Mouse (Mus musculus) forebrain, embryonic 16.5 days (tissue): ENCODE measurements around the gene Sh3d21. TPM values are rescaled to one million over a fixed set of nuclear protein-coding genes. Genes with fewer than 3 reads are reported as not detected.

Experiments
- ATAC-seq: fragments of 200-750 bp; cut with Nextera tagmentation; 2 replicates; pipeline ENCODE4 v1.8.0; 2017; ENCODE audit warnings: mild to moderate bottlenecking, moderate library complexity
- H3K27ac ChIP-seq: fragments of 300-500 bp; sonication (generic); 2 replicates; pipeline ENCODE4 v1.5.1; 2014; ENCODE audit warnings: low read length, control low read depth
- H3K27me3 ChIP-seq: fragments of 300-500 bp; sonication (generic); replicated peaks from 2 replicates; pipeline ENCODE4 v1.6.1; 2014; ENCODE audit warnings: low read length; ENCODE audit not compliant: control insufficient read depth, insufficient read depth
- H3K36me3 ChIP-seq: fragments of 300-500 bp; sonication (generic); 2 replicates; pipeline ENCODE4 v1.6.1; 2014; ENCODE audit not compliant: control insufficient read depth, insufficient read depth
- H3K4me1 ChIP-seq: fragments of 300-500 bp; sonication (generic); replicated peaks from 2 replicates; pipeline ENCODE4 v1.6.1; 2014; ENCODE audit warnings: low read length; ENCODE audit not compliant: control insufficient read depth, insufficient read depth
- H3K4me2 ChIP-seq: fragments of 300-500 bp; sonication (generic); 2 replicates; pipeline ENCODE4 v1.6.1; 2014; ENCODE audit warnings: mild to moderate bottlenecking, low read length, control low read depth
- H3K4me3 ChIP-seq: fragments of 300-500 bp; sonication (generic); replicated peaks from 2 replicates; pipeline ENCODE4 v1.5.1; 2014; ENCODE audit warnings: mild to moderate bottlenecking, low read length, control low read depth
- H3K9ac ChIP-seq: fragments of 300-500 bp; sonication (generic); replicated peaks from 2 replicates; pipeline ENCODE4 v1.6.1; 2014; ENCODE audit warnings: low read depth, low read length, control low read depth
- H3K9me3 ChIP-seq: fragments of 300-500 bp; sonication (generic); 2 replicates; pipeline ENCODE4 v1.6.1; 2016; ENCODE audit warnings: low read length; ENCODE audit not compliant: control insufficient read depth
- WGBS: fragments of 180-500 bp; shearing (Covaris S2); extraction: QIAGEN DNeasy Blood & Tissue Kit; methylation state at CpG from one replicate; pipeline ENCODE4 v1.1.7; 2014; 5-methylcytosine and 5-hydroxymethylcytosine counted together
- polyA plus RNA-seq: library from polyadenylated mRNA; unstranded; fragments of >200 nt; fragmentation: Nextera tagmentation; extraction: Ambion mirVana; gene quantifications from 2 replicates; pipeline ENCODE4 v1.2.1, GENCODE M21; 2015

Gene Sh3d21
- polyA plus RNA-seq, 1 experiment from 2014 or later, result 1.2 TPM

DNA sequence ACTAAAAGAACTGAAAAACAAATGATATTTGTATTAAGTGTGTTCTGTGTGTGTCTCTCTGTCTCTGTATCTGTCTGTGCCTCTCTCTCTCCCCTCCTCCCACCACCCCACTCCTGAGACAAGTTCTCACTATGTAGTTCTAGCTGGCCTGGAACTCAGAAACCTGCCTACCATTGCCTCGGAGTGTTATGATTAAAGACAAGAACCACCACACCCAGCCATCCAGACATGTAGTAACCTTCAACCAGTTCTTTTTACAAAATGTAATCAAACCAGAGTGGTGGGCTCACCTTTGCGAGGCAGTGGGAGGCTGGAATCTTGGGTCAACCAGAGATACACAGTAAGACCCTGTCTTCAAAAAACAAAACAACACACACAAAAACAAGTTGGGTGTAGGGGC is 37.4 kb upstream of the Sh3d21 start:
- no peaks in the 10 kb centered on the region for H3K27me3 ChIP-seq
- H3K27ac ChIP-seq, result no peak overlapping the region
- H3K4me1 ChIP-seq, result peaks cover 32% of the 10 kb centered on the region
- ATAC-seq, result no peak
- H3K36me3 ChIP-seq, result no peaks in the 10 kb centered on the region
- peak overlapping the region; percentile 79 for H3K4me3 ChIP-seq
- H3K9me3 ChIP-seq, result no peaks in the 10 kb centered on the region
- H3K9ac ChIP-seq, result no peak overlapping the region
- peak overlapping the region; percentile 88 for H3K4me2 ChIP-seq
- WGBS, result 61% methylated on average over 2 of the region's 2 CpGs

DNA sequence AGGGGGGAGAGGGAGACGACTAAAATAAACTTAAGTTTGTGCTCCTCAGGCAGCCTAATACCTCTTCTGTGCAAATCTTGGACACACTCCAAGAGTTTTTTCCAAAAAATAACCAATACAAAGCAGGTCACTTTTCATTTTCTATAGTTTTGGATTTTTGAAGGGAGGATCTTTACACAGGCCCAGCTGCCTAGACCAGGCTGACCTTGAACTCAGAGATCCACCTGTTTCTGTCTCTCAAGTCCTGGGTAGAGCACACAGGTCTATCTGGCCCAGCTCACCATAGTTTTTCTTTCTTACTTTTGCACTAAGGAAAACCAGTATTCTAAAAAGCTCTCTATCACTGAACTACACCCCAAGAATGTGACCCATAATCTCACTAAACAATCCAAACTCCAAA is 36.7 kb upstream of the Sh3d21 start:
- H3K4me3 ChIP-seq, result no peak overlapping the region
- H3K9ac ChIP-seq, result no peak overlapping the region
- no peaks in the 10 kb centered on the region for H3K36me3 ChIP-seq
- no peaks in the 10 kb centered on the region for H3K9me3 ChIP-seq
- peaks cover 32% of the 10 kb centered on the region for H3K4me1 ChIP-seq
- H3K4me2 ChIP-seq, result peak overlapping the region; percentile 88; the same call in 1 of the 2 replicates
- 43% methylated on average over 1 of the region's 1 CpGs for WGBS
- H3K27ac ChIP-seq, result no peak overlapping the region
- no peak for ATAC-seq
- H3K27me3 ChIP-seq, result no peaks in the 10 kb centered on the region

DNA sequence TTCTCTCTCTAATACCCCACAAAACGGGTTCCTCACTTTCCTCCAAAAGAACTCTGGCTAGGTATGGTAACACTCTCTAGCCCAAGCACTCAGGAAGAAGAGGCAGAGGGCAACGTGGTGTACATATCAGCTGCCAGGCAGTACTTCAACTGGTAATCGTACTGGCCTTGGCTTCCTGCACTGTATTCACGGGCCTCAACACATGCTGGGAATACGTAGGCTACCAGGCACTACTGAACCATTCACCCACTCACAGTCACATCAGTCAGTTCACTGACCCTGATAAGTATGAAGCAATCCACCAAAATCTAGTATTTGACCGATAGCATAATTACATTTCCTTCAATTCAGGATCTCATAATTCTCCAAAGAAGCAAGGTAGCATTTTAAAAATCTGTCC is 36.3 kb upstream of the Sh3d21 start:
- 84% methylated on average over 6 of the region's 6 CpGs for WGBS

DNA sequence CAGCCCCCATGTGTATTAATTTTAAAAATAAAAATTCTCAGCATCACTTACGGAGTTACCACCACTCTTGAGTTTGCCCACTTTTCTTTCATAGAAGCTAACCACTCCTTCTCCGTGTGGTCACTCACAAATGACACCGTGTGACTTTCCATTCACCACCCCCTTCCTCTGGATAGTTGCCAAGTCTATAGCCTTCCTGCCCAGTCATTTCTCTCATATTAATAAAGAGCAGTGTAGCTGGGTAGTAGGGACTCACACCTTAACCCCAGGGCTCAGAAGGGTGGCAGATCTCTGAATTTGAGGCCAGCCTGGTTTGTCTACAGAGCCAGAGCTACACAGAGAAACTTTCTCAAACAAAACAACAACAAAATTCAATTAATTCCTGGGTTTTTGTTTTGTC is 34.2 kb upstream of the Sh3d21 start:
- no peak for ATAC-seq
- H3K36me3 ChIP-seq, result peaks cover 3% of the 10 kb centered on the region; the same call in 1 of the 2 replicates
- 72% methylated on average over 3 of the region's 3 CpGs for WGBS

More for the DNA sequence above, 36.3 kb upstream of the Sh3d21 start:
- H3K4me1 ChIP-seq, result peaks cover 32% of the 10 kb centered on the region
- no peaks in the 10 kb centered on the region for H3K27me3 ChIP-seq
- no peak overlapping the region for H3K4me2 ChIP-seq
- ATAC-seq, result no peak
- H3K9me3 ChIP-seq, result no peaks in the 10 kb centered on the region
- no peak overlapping the region for H3K4me3 ChIP-seq
- no peak overlapping the region for H3K9ac ChIP-seq
- H3K36me3 ChIP-seq, result no peaks in the 10 kb centered on the region
- H3K27ac ChIP-seq, result no peak overlapping the region

DNA sequence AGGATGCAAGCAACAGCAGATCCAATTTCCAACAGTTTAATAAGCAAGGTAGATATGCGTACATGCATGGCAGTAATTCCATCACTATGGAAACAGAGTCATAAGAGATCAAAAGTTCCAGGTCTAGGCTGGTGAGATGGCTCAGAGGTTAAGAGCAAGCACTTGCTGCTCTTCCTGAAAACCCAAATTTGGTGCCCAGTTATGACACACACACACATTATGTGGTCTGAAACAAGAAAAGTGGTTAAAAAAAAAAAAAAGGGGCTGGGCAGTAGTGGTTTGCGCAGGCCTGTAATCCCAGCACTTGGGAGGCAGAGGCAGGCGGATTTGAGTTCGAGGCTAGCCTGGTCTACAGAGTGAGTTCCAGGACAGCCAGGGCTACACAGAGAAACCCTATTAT is 31.6 kb upstream of the Sh3d21 start:
- ATAC-seq, result no peak
- no peak overlapping the region for H3K9ac ChIP-seq
- H3K4me2 ChIP-seq, result no peak overlapping the region
- peaks cover 14% of the 10 kb centered on the region for H3K4me1 ChIP-seq
- no peak overlapping the region for H3K4me3 ChIP-seq
- no peaks in the 10 kb centered on the region for H3K9me3 ChIP-seq
- peaks cover 3% of the 10 kb centered on the region; the same call in 1 of the 2 replicates for H3K36me3 ChIP-seq
- WGBS, result 92% methylated on average over 4 of the region's 4 CpGs
- H3K27ac ChIP-seq, result no peak overlapping the region
- no peaks in the 10 kb centered on the region for H3K27me3 ChIP-seq

More for the DNA sequence above, 34.2 kb upstream of the Sh3d21 start:
- H3K9ac ChIP-seq, result no peak overlapping the region
- H3K4me2 ChIP-seq, result no peak overlapping the region
- no peak overlapping the region for H3K4me3 ChIP-seq
- peaks cover 32% of the 10 kb centered on the region for H3K4me1 ChIP-seq
- H3K27me3 ChIP-seq, result no peaks in the 10 kb centered on the region
- H3K9me3 ChIP-seq, result no peaks in the 10 kb centered on the region
- H3K27ac ChIP-seq, result no peak overlapping the region

DNA sequence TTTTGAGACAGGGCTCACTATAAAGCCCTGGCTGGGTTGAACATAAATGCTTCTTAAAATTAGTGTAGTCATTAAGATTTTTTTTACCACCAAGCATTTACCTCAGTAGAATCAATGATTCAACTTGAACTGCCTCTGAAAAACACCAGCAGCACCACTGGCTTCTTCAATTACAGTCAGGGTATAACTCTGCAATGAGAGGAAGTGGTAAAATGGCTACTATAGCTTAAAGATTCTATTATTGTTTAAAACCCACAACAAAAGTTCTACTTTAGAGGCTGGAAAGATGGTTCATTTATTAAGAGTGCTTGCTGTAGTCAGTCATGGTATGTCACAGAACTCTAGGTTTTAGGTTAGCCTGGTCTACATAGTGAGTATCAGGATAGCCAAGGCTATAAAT is 30.9 kb upstream of the Sh3d21 start:
- Histone ChIP-seq H3K36me3 (peaks cover 3% of the 10 kb centered on the region; the same call in 1 of the 2 replicates), H3K9me3 (no peaks in the 10 kb centered on the region), H3K27ac (no peak overlapping the region), H3K9ac (no peak overlapping the region), H3K4me1 (peaks cover 8% of the 10 kb centered on the region), H3K4me2 (no peak overlapping the region), H3K27me3 (no peaks in the 10 kb centered on the region), H3K4me3 (no peak overlapping the region)
- ATAC-seq, result no peak

DNA sequence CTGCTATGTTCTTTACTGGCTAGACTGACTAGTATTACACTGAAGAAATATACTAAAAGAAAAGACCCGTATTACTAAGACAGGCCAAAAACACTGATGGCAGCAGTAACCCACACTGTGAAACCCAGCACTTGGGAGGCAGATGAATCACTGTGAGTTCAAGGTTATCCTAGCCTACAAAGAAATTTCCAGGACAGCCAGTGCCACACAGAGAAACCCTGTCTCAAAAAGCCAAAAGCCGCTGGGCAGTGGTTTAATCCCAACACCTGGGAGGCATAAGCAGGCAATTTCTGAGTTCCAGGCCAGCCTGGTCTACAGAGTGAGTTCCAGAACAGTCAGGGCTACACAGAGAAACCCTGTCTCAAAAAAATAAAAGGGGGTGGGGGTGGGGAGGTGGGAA is 27.3 kb upstream of the Sh3d21 start:
- no peak overlapping the region for H3K9ac ChIP-seq
- 90% methylated on average over 2 of the region's 2 CpGs for WGBS
- no peaks in the 10 kb centered on the region for H3K27me3 ChIP-seq
- H3K4me3 ChIP-seq, result no peak overlapping the region
- H3K4me1 ChIP-seq, result no peaks in the 10 kb centered on the region
- H3K4me2 ChIP-seq, result no peak overlapping the region
- H3K27ac ChIP-seq, result no peak overlapping the region
- no peak for ATAC-seq
- H3K36me3 ChIP-seq, result peaks cover 5% of the 10 kb centered on the region; the same call in 1 of the 2 replicates
- no peaks in the 10 kb centered on the region for H3K9me3 ChIP-seq

DNA sequence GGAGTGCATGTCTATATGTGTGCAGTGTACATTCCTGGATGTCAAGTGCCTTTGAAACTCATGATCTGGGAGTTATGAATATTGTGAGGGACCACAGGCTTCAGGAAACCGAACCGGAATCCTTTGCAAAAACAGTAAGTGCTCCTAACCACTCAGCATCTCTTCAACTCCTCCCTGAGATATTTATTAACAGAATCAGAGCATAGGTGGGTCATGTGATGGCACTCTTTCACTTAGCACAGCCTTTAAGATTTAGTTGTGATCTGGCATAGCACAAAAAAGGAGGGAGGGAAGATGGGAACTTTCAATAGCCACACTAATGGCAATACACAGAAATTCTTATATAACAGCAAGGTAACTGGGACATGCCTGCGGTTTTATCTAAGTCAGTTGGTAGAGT is 23.8 kb upstream of the Sh3d21 start:
- 0 out of 2 replicates have a peak, but pooled peaks cover 2% of the 10 kb centered on the region for H3K4me1 ChIP-seq
- no peak for ATAC-seq
- H3K4me2 ChIP-seq, result no peak overlapping the region
- peaks cover 5% of the 10 kb centered on the region; the same call in 1 of the 2 replicates for H3K36me3 ChIP-seq
- no peaks in the 10 kb centered on the region for H3K9me3 ChIP-seq
- H3K27ac ChIP-seq, result no peak overlapping the region
- no peak overlapping the region for H3K4me3 ChIP-seq
- 94% methylated on average over 3 of the region's 3 CpGs for WGBS
- H3K9ac ChIP-seq, result no peak overlapping the region
- no peaks in the 10 kb centered on the region for H3K27me3 ChIP-seq

DNA sequence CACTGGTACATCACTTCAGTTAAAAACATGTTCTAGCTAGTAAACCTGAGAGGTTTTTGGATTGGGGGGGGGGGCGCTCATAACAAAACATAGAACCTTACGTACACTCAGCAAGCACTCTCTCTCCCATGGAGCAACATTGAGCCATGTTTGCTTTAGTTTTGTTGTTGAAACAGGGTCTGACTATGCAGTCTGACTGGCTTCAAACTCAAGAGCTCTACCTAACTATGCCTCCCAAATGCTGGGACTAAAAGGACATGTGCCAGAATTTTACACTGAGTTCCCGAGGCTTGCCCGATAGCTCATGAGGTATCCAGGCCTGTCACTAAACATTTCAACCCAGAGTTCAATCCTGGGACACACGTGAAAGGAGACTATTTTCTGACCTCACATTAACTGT is 19.7 kb upstream of the Sh3d21 start:
- Histone ChIP-seq H3K27me3 (no peaks in the 10 kb centered on the region), H3K9me3 (no peaks in the 10 kb centered on the region), H3K4me1 (0 out of 2 replicates have a peak, but pooled peaks cover 2% of the 10 kb centered on the region), H3K36me3 (peaks cover 11% of the 10 kb centered on the region), H3K4me2 (no peak overlapping the region), H3K9ac (no peak overlapping the region), H3K27ac (no peak overlapping the region), H3K4me3 (no peak overlapping the region)
- no peak for ATAC-seq
- 86% methylated on average over 5 of the region's 5 CpGs for WGBS
